ENCODE assay signal across 9 mouse cellular contexts in the genomic region with DNA sequence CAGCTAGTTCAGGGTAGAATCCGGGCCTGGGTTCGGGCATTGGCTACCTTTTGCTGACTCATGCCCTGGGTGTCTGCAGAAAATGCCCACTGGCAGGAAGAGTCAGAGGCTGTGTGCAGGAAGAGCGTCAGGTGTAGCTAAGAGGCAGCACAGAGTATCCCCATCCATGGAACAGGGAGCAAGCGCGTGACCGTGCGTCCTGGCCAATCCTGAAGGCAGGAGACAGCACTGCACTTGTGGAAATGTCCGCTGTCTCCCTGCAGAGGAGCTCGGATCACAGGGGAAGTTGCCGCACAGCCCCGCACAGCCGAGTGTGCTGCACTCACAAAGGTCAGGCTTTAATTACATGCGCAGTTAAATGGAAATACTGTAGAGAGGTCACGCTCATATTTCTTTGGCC.
DNase-seq lines count a peak whose midpoint lies in the region; ATAC-seq and TF ChIP-seq lines count a peak whose summit lies in the region.
"Had no signal": no experiment of that assay in that cellular context is flagged by ENCODE, and none has a peak within 500 bp of the region (broad histone marks: within the 10 kb centered on the region; RNA-seq: fewer than 3 reads in every experiment).

No protein-coding gene starts in this region.

- 37% methylated on average over 14 of the region's 14 CpGs for WGBS in kidney, adult 2 months
- WGBS in neural tube, embryonic 12.5 days = 16% methylated on average over 14 of the region's 14 CpGs

- TF ChIP-seq POLR2A in kidney, adult 2 months (IDR thresholded peaks at IDR 0.05; ENCODE audit: low read depth, low read length) = no peak

- H3K9ac ChIP-seq in neural tube, embryonic 12.5 days = no peak overlapping the region
- H3K9ac ChIP-seq: liver, embryonic 14.5 days had no signal

- H3K4me1 ChIP-seq in kidney, adult 2 months (ENCODE audit: control insufficient read depth, insufficient read depth, low read length) = peaks cover 3% of the 10 kb centered on the region; the same call in 1 of the 2 replicates
- peaks cover 29% of the 10 kb centered on the region for H3K4me1 ChIP-seq in neural tube, embryonic 12.5 days

- peak; percentile 55; the same call in 1 of the 2 replicates for ATAC-seq in neural tube, embryonic 12.5 days (ENCODE audit: low FRiP score, low read depth)

- peak overlapping the region; percentile 21; the same call in 1 of the 2 replicates for H3K4me3 ChIP-seq in kidney, adult 2 months (ENCODE audit: insufficient read depth, low read depth, low read length)
- H3K4me3 ChIP-seq in neural tube, embryonic 12.5 days = no peak overlapping the region

- no peak for TF ChIP-seq CTCF in kidney, adult 2 months (conservative IDR thresholded peaks at IDR 0.05; ENCODE audit: insufficient read depth, insufficient read length, low read depth, low read length)

- H3K27ac ChIP-seq in kidney, adult 2 months (ENCODE audit: insufficient read depth, low read depth, low read length) = no peak overlapping the region
- H3K27ac ChIP-seq in neural tube, embryonic 12.5 days = no peak overlapping the region
- H3K27ac ChIP-seq: liver, embryonic 14.5 days had no signal

- H3K9me3 ChIP-seq in neural tube, embryonic 12.5 days = no peaks in the 10 kb centered on the region

- no peaks in the 10 kb centered on the region; the same call in 1 of the 2 replicates for H3K36me3 ChIP-seq in kidney, adult 2 months (ENCODE audit: control insufficient read depth, insufficient read depth, low read length)
- H3K36me3 ChIP-seq in neural tube, embryonic 12.5 days = no peaks in the 10 kb centered on the region

- peak; percentile 21 for DNase-seq in ovary, postnatal 36 days (ENCODE audit: low spot score)
- no peak for DNase-seq in ovary, postnatal 14 days (ENCODE audit: low spot score)
- DNase-seq in heart, adult 8-10 months (ENCODE audit: low spot score) = peak; percentile 49
- peak; percentile 56 for DNase-seq in kidney, adult 2 months
- DNase-seq in spleen, adult 12 weeks (ENCODE audit: low spot score) = no peak
- no peak for DNase-seq in layer of hippocampus, adult 9-11 months
- DNase-seq in frontal cortex, postnatal 25 days (ENCODE audit: low spot score in 2 of 2) = no peak

- peak overlapping the region; percentile 21 for H3K4me2 ChIP-seq in neural tube, embryonic 12.5 days (replicated peaks)

- no peaks in the 10 kb centered on the region for H3K27me3 ChIP-seq in kidney, adult 2 months (replicated peaks; ENCODE audit: control insufficient read depth, insufficient read depth, low read length)
- H3K27me3 ChIP-seq in neural tube, embryonic 12.5 days (replicated peaks) = peaks cover 25% of the 10 kb centered on the region

Comparison
In these comparisons a context has a peak if more than half of its experiments do, and no peak if none do; other contexts are left out.
1. DNase-seq: peak in ovary, postnatal 36 days (single experiment), heart, adult 8-10 months (single experiment) and kidney, adult 2 months (single experiment); none in ovary, postnatal 14 days (single experiment), spleen, adult 12 weeks (single experiment), layer of hippocampus, adult 9-11 months (single experiment) and frontal cortex, postnatal 25 days (0 of 2).